Mouse (Mus musculus) CH12.LX (cell line): ENCODE data around the gene Gm27029.

Experiments
- CTCF ChIP-seq, 2 experiments: IDR thresholded peaks in 1 of 2; conservative IDR thresholded peaks in 1 of 2; 2 replicates each; pipeline ENCODE4 v1.5.1; 2011 to 2012; ENCODE audit warnings: low read depth in 2 of 2, low read length in 2 of 2, improper control_type of control experiment in 1 of 2, inconsistent platforms in 1 of 2, mild to moderate bottlenecking in 1 of 2, moderate library complexity in 1 of 2
- EP300 ChIP-seq: IDR thresholded peaks from 2 replicates; pipeline ENCODE4 v1.6.1; 2011; ENCODE audit warnings: low read length, improper control_type of control experiment
- HCFC1 ChIP-seq: IDR thresholded peaks from 2 replicates; pipeline ENCODE4 v1.6.1; 2012; ENCODE audit warnings: low read depth, mild to moderate bottlenecking, inconsistent platforms, low read length, improper control_type of control experiment
- MAX ChIP-seq: IDR thresholded peaks from 2 replicates; pipeline ENCODE4 v1.6.1; 2011; ENCODE audit warnings: low read length, improper control_type of control experiment
- NRF1 ChIP-seq: IDR thresholded peaks from 2 replicates; pipeline ENCODE4 v1.6.1; 2014; ENCODE audit warnings: low read depth, mild to moderate bottlenecking, inconsistent platforms, low read length, improper control_type of control experiment, moderate library complexity
- SIN3A ChIP-seq: IDR thresholded peaks from 2 replicates; pipeline ENCODE4 v1.6.1; 2012; ENCODE audit warnings: low read length, improper control_type of control experiment, inconsistent platforms

GRCm38 (mm10) chr11:101424105-101424851 is at the start of gene Gm27029:
- TF ChIP-seq EP300, result no peak
- no peak for TF ChIP-seq CTCF (conservative IDR thresholded peaks at IDR 0.05 in 1 of 2, IDR thresholded peaks at IDR 0.05 in 1 of 2; ENCODE audit: low read depth in 2 of 2, low read length in 2 of 2)
- no peak for TF ChIP-seq SIN3A
- TF ChIP-seq HCFC1, result no peak
- TF ChIP-seq MAX, result no peak; the same call in none of the 2 replicates
- no peak for TF ChIP-seq NRF1
